Mouse (Mus musculus) heart, embryonic 13.5 days (tissue): ENCODE results near the gene Cdc45. TPM values are rescaled to one million over a fixed set of nuclear protein-coding genes. Genes with fewer than 3 reads are reported as not detected.

Experiments
- ATAC-seq: fragments of 200-750 bp; cut with Nextera tagmentation; 2 replicates; pipeline ENCODE4 v1.8.0; 2017; ENCODE audit warnings: moderate TSS enrichment; ENCODE audit not compliant: insufficient number of reproducible peaks, low FRiP score, low TSS enrichment; ENCODE audit errors: extremely low read depth
- H3K27ac ChIP-seq: fragments of 300-500 bp; sonication (generic); replicated peaks from 2 replicates; pipeline ENCODE4 v1.5.1; 2015; ENCODE audit warnings: moderate library complexity, mild to moderate bottlenecking, inconsistent platforms
- H3K27me3 ChIP-seq: fragments of 300-500 bp; sonication (generic); replicated peaks from 2 replicates; pipeline ENCODE4 v1.6.1; 2015; ENCODE audit warnings: mild to moderate bottlenecking, inconsistent platforms
- H3K36me3 ChIP-seq: fragments of 300-500 bp; sonication (generic); 2 replicates; pipeline ENCODE4 v1.6.1; 2015; ENCODE audit warnings: mild to moderate bottlenecking, inconsistent platforms
- H3K4me1 ChIP-seq: fragments of 300-500 bp; sonication (generic); 2 replicates; pipeline ENCODE4 v1.6.1; 2015; ENCODE audit warnings: inconsistent platforms
- H3K4me2 ChIP-seq: fragments of 300-500 bp; sonication (generic); 2 replicates; pipeline ENCODE4 v1.6.1; 2015; ENCODE audit warnings: inconsistent platforms, mild to moderate bottlenecking, moderate library complexity
- H3K4me3 ChIP-seq: fragments of 300-500 bp; sonication (generic); 2 replicates; pipeline ENCODE4 v1.5.1; 2015; ENCODE audit warnings: moderate library complexity, mild to moderate bottlenecking, inconsistent platforms
- H3K9ac ChIP-seq: fragments of 300-500 bp; sonication (generic); 2 replicates; pipeline ENCODE4 v1.6.1; 2015; ENCODE audit warnings: inconsistent platforms, mild to moderate bottlenecking, moderate library complexity
- H3K9me3 ChIP-seq: fragments of 300-500 bp; sonication (generic); 2 replicates; pipeline ENCODE4 v1.6.1; 2016; ENCODE audit warnings: inconsistent platforms
- WGBS: fragments of 180-500 bp; shearing (Covaris S2); methylation state at CpG from one replicate; pipeline ENCODE4 v1.1.7; 2015; ENCODE audit warnings: mixed read lengths; 5-methylcytosine and 5-hydroxymethylcytosine counted together
- polyA plus RNA-seq: library from polyadenylated mRNA; unstranded; fragments of >200 nt; fragmentation: Nextera tagmentation; extraction: Ambion mirVana; gene quantifications from 2 replicates; pipeline ENCODE4 v1.2.1, GENCODE M21; 2015

Gene Cdc45
- polyA plus RNA-seq, 1 experiment from 2014 or later, result 34.4 TPM

DNA sequence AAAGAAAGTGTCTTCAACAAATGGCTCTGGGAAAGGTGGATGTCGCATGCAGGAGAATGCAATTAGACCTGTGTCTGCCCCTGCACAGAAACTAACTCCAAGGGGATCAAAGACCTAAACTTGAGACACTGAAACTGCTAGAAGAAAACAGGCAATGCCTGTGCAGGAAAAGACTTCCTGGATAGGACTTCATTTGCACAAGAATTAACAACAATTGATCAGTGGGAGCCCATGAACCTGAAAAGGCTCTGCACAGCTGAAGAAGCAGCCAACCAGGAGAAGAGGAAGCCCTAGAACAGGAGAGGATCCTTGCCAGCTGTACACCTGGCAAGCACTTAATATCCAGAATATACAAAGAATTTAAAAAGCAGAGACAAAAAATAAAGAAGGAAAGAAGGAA is 42.3 kb downstream of the Cdc45 start:
- Histone ChIP-seq H3K27me3 (peaks cover 1% of the 10 kb centered on the region), H3K4me3 (no peak overlapping the region), H3K4me1 (peaks cover 8% of the 10 kb centered on the region), H3K36me3 (no peaks in the 10 kb centered on the region), H3K4me2 (no peak overlapping the region), H3K9me3 (0 out of 2 replicates have a peak, but pooled peaks cover 4% of the 10 kb centered on the region), H3K27ac (no peak overlapping the region), H3K9ac (no peak overlapping the region)
- ATAC-seq, result no peak
- WGBS, result 67% methylated on average over 1 of the region's 1 CpGs

GRCm38 (mm10) chr16:18766390-18766789 is 45.4 kb downstream of the Cdc45 start:
- H3K4me2 ChIP-seq, result no peak overlapping the region
- no peak overlapping the region for H3K9ac ChIP-seq
- no peaks in the 10 kb centered on the region for H3K27me3 ChIP-seq
- ATAC-seq, result no peak
- H3K4me1 ChIP-seq, result no peaks in the 10 kb centered on the region
- no peak overlapping the region for H3K27ac ChIP-seq
- WGBS, result 62% methylated on average over 4 of the region's 4 CpGs
- H3K9me3 ChIP-seq, result 0 out of 2 replicates have a peak, but pooled peaks cover under 1% of the 10 kb centered on the region
- no peaks in the 10 kb centered on the region for H3K36me3 ChIP-seq
- H3K4me3 ChIP-seq, result no peak overlapping the region

GRCm38 (mm10) chr16:18762960-18763359 is 48.8 kb downstream of the Cdc45 start:
- Histone ChIP-seq H3K4me2 (no peak overlapping the region), H3K9ac (no peak overlapping the region), H3K36me3 (no peaks in the 10 kb centered on the region), H3K27ac (no peak overlapping the region), H3K27me3 (no peaks in the 10 kb centered on the region), H3K9me3 (no peaks in the 10 kb centered on the region), H3K4me1 (no peaks in the 10 kb centered on the region), H3K4me3 (no peak overlapping the region)
- 58% methylated on average over 3 of the region's 3 CpGs for WGBS
- no peak for ATAC-seq

GRCm38 (mm10) chr16:18761734-18762133 is 50.1 kb downstream of the Cdc45 start:
- Histone ChIP-seq H3K36me3 (no peaks in the 10 kb centered on the region), H3K4me3 (no peak overlapping the region), H3K9me3 (no peaks in the 10 kb centered on the region), H3K4me2 (no peak overlapping the region), H3K4me1 (no peaks in the 10 kb centered on the region), H3K27me3 (no peaks in the 10 kb centered on the region), H3K9ac (no peak overlapping the region), H3K27ac (no peak overlapping the region)
- 81% methylated on average over 4 of the region's 4 CpGs for WGBS
- no peak for ATAC-seq

GRCm38 (mm10) chr16:18751885-18752499 is 59.8 kb downstream of the Cdc45 start:
- Histone ChIP-seq H3K9ac (no peak overlapping the region), H3K36me3 (no peaks in the 10 kb centered on the region), H3K27me3 (0 out of 2 replicates have a peak, but pooled peaks cover 3% of the 10 kb centered on the region), H3K27ac (no peak overlapping the region), H3K4me1 (no peaks in the 10 kb centered on the region), H3K4me3 (no peak overlapping the region), H3K4me2 (no peak overlapping the region), H3K9me3 (no peaks in the 10 kb centered on the region)
- ATAC-seq, result no peak
- 62% methylated on average over 10 of the region's 10 CpGs for WGBS

DNA sequence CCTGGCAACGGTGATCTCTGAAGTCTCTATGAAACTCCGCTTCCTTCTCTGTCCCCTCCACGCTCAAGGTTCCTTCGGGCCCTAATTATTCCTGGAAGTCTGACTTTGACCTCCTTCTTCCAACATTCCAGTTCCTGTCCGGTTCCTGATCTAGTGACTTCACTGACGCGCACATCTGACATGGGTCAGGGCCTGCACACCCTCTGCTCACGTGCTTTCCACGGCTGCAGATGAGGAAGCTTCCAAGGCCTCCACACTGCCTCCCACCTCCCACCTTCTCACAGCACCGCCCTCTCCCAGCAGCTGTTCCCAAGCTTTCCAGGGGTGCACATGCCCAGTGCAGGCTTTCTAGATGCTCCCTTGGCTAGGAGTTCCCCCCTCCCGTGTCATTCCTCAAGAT is 60.7 kb downstream of the Cdc45 start:
- no peaks in the 10 kb centered on the region for H3K9me3 ChIP-seq
- no peaks in the 10 kb centered on the region for H3K4me1 ChIP-seq
- no peak overlapping the region for H3K4me2 ChIP-seq
- 66% methylated on average over 11 of the region's 11 CpGs for WGBS
- no peak overlapping the region for H3K27ac ChIP-seq
- H3K27me3 ChIP-seq, result 0 out of 2 replicates have a peak, but pooled peaks cover 3% of the 10 kb centered on the region
- H3K36me3 ChIP-seq, result no peaks in the 10 kb centered on the region
- H3K9ac ChIP-seq, result no peak overlapping the region
- no peak for ATAC-seq
- H3K4me3 ChIP-seq, result no peak overlapping the region

- ATAC-seq, result no peak
- Histone ChIP-seq H3K27me3 (no peaks in the 10 kb centered on the region; the same call in 1 of the 2 replicates), H3K27ac (no peak overlapping the region)
These were observed 65.3 kb downstream of the Cdc45 start for GRCm38 (mm10) chr16:18746268-18747122.

GRCm38 (mm10) chr16:18738303-18738702 is 73.5 kb downstream of the Cdc45 start:
- H3K4me3 ChIP-seq, result no peak overlapping the region
- ATAC-seq, result no peak
- no peaks in the 10 kb centered on the region for H3K36me3 ChIP-seq
- no peak overlapping the region for H3K4me2 ChIP-seq
- no peak overlapping the region for H3K9ac ChIP-seq
- H3K27ac ChIP-seq, result no peak overlapping the region
- no peaks in the 10 kb centered on the region; the same call in 1 of the 2 replicates for H3K4me1 ChIP-seq
- H3K9me3 ChIP-seq, result no peaks in the 10 kb centered on the region
- H3K27me3 ChIP-seq, result peaks cover 3% of the 10 kb centered on the region; the same call in 1 of the 2 replicates

More at GRCm38 (mm10) chr16:18746268-18747122, 65.3 kb downstream of the Cdc45 start:
- Histone ChIP-seq H3K9ac (no peak overlapping the region), H3K9me3 (no peaks in the 10 kb centered on the region), H3K36me3 (no peaks in the 10 kb centered on the region), H3K4me1 (no peaks in the 10 kb centered on the region), H3K4me2 (no peak overlapping the region), H3K4me3 (no peak overlapping the region)
- 73% methylated on average over 20 of the region's 20 CpGs for WGBS

DNA sequence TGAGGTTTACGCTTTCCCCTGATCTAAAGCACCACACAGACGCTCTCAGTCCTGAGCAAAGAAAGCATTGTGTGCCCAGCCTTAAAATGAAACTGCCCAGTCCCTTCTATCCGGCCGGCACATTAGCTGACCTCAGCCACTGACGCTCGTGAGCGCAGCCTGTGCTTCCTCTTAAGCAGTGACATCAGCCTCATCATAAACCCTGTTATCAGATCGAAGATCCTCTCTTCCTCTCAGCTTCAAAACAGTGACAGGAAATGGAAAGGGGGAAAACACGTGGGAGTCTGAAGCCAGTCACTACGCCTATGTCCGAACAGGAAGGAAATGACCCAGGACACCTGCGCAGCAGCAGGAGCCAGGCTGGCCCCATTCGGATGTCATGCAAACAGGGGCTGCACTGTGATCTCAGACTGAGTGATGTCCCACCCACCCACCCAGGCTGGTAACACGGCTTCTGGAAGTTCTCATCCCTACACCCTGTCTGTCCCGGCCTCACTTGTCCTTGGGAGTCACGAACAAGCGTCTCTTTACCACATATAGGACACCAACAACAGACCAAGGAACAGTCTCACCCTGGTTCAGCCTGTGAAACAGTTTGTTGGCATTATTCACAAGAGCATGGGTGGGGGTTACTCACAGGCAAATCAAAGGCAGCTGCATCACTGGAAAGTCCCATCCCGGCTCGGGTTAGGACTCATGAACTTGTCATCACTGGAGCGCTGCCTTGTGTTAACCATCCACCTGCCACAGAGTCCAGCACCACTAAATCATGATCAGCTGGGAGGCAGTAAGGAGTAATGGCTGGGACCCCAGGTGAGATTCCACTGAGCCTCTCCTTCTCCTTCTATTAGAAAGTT is 78.5 kb downstream of the Cdc45 start:
- Histone ChIP-seq H3K4me1 (no peaks in the 10 kb centered on the region; the same call in 1 of the 2 replicates), H3K36me3 (no peaks in the 10 kb centered on the region), H3K4me2 (peak overlapping the region; percentile 55), H3K4me3 (peak overlapping the region; percentile 21), H3K27me3 (peaks cover 3% of the 10 kb centered on the region; the same call in 1 of the 2 replicates), H3K9ac (0 out of 2 replicates have a peak overlapping the region, but pooled peaks have one; percentile 19), H3K27ac (no peak overlapping the region), H3K9me3 (no peaks in the 10 kb centered on the region)
- WGBS, result 39% methylated on average over 20 of the region's 20 CpGs
- no peak for ATAC-seq

- 36% methylated on average over 3 of the region's 3 CpGs for WGBS
- no peak for ATAC-seq
These were observed 81.1 kb downstream of the Cdc45 start for GRCm38 (mm10) chr16:18730640-18731039.

More at GRCm38 (mm10) chr16:18730640-18731039, 81.1 kb downstream of the Cdc45 start:
- no peaks in the 10 kb centered on the region; the same call in 1 of the 2 replicates for H3K4me1 ChIP-seq
- H3K4me3 ChIP-seq, result no peak overlapping the region
- no peaks in the 10 kb centered on the region for H3K9me3 ChIP-seq
- no peak overlapping the region for H3K9ac ChIP-seq
- H3K27me3 ChIP-seq, result no peaks in the 10 kb centered on the region; the same call in 1 of the 2 replicates
- H3K4me2 ChIP-seq, result no peak overlapping the region
- H3K27ac ChIP-seq, result no peak overlapping the region
- no peaks in the 10 kb centered on the region for H3K36me3 ChIP-seq
